Mouse (Mus musculus) liver, embryonic 14.5 days (tissue): ENCODE results near the gene Kcnk7.

ENCODE experiments used
- CTCF ChIP-seq: IDR thresholded peaks from 2 replicates; pipeline ENCODE4 v1.5.1; 2016; ENCODE audit warnings: antibody characterized with exemption, low read depth, control low read depth
- EP300 ChIP-seq: IDR thresholded peaks from 2 replicates; pipeline ENCODE4 v1.6.1; 2016; ENCODE audit warnings: antibody characterized with exemption, low read depth

DNA sequence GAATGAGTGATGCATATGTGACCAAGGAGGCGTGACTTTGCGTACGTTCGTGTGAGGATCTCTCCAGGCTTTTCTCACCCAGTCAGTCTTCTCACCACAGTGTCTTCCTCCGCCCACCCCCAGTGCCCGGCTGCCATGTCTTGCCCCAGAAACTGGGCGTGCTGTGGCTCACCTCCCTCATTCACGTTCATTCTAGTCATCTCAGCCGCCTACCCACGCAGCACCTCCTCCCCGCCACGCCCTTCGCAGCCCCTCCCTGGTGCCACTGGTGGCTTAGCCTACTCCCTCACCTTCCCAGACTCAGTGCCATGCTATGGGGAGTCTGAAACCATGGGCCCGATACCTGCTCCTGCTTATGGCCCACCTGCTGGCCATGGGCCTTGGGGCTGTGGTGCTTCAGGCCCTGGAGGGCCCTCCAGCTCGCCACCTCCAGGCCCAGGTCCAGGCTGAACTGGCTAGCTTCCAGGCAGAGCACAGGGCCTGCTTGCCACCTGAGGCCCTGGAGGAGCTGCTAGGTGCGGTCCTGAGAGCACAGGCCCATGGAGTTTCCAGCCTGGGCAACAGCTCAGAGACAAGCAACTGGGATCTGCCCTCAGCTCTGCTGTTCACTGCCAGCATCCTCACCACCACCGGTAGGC, at the start of gene Kcnk7:
- TF ChIP-seq CTCF (no peak), EP300 (no peak)
